Mouse (Mus musculus) urinary bladder, postnatal 14 days (tissue): ENCODE measurements around the gene Coro1b.
A peak's percentile ranks its signal among the peaks of the same experiment; 100 is the strongest.
"Not testable (repeated sequence)": the region's sequence is repeated elsewhere in the genome, so short reads cannot be mapped to it uniquely, and the experiment has no call there.

Experiments
- DNase-seq: peaks from one replicate; pipeline ENCODE4 v3.0.0; 2021; ENCODE audit warnings: low spot score

The Coro1b gene

GRCm38 (mm10) chr19:4120496-4120895 lies 27.9 kb upstream of the Coro1b start:
- no peak for DNase-seq

DNA sequence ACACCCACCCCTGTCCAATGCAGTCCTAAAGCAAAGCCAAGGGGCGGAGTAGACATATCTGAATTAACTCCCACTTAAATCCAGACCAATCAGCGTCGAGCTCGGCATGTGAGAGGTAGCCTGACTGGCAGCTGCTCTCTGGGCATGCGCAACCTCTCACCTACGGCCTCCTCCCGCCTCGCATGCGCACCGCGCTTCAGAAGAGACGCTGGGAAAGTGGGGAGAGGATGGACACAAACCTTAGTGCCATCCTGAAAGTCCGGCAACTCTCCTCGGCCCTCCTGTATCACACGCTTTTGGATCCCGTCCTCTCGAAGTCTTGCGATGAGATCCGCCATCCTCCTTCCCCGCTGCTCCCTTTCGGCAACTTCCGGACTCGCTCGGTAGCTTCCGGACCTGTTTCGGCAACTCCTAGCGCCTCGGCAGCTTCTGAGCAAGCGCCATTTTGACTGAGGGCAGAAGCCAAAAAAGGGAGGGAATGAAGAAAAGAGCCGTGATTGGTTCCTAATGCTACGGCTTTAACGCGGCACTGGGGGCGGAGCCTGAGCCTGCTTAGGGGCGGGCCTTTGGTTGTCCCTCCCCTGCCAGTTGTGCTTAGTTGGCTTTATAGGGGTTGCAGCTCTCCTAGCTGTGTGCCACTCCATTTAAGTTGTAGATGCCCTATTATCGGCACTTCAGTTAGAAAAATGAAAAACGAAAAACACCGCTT lies 27.2 kb upstream of the Coro1b start:
- peak; percentile 99 for DNase-seq

- not testable (repeated sequence) for DNase-seq
Observed at GRCm38 (mm10) chr19:4121896-4122295, 26.5 kb upstream of the Coro1b start.

GRCm38 (mm10) chr19:4122411-4123370 lies 25.7 kb upstream of the Coro1b start:
- DNase-seq, result no peak

DNA sequence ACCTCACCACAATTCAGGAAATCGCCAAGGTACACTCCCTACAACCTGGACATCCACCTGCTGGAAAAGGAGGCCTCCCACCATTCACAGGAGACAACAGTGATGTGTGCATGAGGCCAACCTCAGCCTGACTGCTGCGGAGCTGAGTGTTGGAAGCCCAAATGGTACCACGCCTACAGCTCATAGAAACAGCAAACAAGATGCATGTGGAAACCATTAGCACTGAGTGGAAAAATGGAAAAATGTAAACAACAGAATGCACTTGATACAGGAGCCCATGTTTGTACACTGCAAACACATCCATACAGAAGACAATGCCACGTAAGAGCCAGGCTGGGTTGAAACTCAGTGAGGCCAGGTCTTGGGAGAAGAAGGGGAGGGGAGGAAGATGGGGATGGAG lies 24.0 kb upstream of the Coro1b start:
- no peak for DNase-seq

GRCm38 (mm10) chr19:4125268-4125667 lies 23.2 kb upstream of the Coro1b start:
- DNase-seq, result not testable (repeated sequence)

DNA sequence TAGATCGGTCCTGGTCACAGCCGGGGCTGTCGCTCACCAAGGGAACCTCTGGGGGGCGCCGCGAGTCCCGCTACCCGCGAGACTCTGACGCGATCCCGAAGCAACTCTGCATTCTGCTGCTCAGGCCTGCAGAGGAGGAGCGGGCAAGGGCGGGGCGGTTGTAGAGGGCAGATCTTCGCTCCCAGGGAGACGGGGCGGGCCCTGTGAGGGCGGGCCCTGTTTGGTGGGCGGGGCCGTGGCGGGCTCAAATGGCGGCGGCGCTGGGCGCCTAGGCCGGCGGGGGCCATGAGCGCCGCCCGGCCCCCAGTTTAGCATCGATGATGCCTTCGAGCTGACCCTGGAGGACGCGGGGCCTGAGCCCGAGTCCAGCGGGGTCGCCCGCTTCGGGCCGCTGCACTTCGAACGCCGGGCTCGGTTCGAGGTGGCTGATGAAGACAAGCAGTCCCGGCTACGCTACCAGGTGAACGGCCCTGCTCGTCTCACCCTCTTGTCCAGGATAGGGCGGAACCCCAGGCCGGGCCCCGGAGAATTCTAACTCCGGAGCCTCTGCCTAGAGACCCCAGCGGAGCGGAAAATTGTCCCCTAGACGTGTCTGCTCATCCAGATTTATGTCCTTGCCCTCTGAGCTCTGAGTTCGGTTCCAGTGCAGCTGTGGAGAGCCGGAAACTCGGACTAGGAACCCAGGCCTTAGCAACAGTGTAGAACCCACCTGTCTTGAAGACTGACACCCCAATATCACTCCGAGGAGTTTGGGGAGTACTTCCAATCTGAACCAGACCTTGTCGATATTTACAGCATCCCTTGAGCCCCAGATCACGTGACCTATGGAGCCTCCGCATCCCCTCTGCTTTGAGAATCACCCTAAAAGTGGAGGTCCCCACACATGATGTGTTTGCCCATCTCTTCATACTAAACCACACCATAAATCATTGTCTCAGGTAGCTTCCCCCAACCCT lies 22.4 kb upstream of the Coro1b start, which contains the start of gene Aip:
Aip (minus strand) TSS at position 118 of the 956 bp plus-strand sequence.
- DNase-seq, result peak; percentile 99

GRCm38 (mm10) chr19:4126759-4127495 lies 21.5 kb upstream of the Coro1b start:
- DNase-seq, result peak; percentile 81

DNA sequence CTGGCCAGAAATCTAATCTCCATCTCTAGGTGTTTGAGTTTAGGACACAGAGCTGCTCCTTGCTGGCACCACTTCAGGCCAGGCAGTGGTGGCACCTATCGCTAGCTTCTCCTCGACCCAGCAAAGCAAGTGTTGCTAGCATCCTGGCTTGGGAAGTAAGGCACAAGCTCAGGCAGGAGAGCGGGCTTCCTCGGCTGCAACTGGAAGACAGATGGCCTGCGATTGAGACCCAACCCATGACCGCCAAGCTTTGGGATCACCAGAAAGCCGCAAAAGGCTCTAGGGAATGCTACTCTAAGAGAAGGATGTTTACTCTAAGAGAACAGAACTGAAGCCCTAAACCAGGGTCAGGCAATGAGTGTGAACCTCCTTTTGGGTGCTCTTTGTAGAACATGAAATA lies 19.0 kb upstream of the Coro1b start:
- no peak for DNase-seq

- DNase-seq, result no peak
Observed at GRCm38 (mm10) chr19:4130106-4130505, 18.3 kb upstream of the Coro1b start.

DNA sequence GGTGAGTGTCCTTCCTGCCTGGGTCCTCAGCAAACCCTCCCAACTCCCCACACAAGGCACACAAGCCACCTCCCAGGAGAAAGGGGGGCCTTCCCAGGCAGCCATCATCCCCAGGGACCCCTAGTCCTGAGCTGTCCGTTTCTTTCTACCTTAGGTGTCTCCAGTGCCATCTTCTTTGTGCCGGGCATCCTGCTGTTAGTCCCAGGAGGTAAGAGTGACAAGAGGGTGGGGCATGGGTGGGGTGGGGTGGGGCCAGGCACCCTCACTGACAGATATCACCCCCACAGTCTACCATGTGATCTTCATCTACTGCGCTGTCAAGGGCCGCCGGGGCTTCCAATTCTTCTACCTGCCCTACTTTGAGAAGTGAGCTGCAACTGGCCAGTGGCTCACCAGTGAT lies 17.3 kb upstream of the Coro1b start:
- DNase-seq, result no peak

- DNase-seq, result no peak
Observed at GRCm38 (mm10) chr19:4131768-4132167, 16.7 kb upstream of the Coro1b start.

DNA sequence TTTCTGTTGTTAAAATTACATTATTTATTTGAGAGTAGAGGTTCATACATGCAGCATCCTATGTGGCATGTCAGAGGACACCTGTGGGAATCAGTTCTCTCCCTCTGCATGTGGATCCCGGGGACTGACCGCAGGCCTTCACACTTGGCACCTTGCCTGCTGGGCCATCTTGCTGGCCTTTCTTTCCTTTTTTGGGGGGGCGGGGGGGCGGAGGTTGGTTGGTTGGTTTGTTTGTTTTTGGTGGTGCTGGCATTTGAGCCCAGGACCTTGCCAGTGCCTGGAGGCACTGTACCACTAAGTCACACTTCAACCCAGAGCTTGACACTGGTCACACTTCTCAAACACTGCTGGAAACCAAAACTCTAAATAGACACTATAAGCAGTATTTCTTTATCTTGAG lies 14.1 kb upstream of the Coro1b start:
- DNase-seq, result no peak

GRCm38 (mm10) chr19:4135229-4135962 lies 13.0 kb upstream of the Coro1b start:
- DNase-seq, result not testable (repeated sequence)

GRCm38 (mm10) chr19:4135963-4136345 lies 12.5 kb upstream of the Coro1b start:
- not testable (repeated sequence) for DNase-seq

DNA sequence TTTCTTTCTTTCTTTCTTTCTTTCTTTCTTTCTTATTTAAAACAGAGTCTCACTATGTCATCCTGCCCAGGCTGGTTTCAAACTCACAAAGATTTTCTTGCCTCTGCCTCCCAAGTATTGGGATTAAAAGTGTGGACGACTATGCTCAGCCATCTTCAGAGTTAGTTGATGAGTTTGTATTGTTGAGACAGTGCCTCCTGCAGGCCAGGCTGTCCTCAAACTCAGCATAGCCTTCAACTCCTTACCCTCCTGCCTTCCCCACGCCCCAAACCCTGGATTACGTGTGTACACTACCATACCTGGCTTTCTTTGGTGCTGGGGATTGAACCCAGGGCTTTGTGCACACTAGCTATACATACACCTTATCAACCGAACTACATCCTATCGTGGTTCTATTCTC lies 12.0 kb upstream of the Coro1b start:
- DNase-seq, result no peak

- no peak for DNase-seq
Observed at GRCm38 (mm10) chr19:4137913-4138312, 10.5 kb upstream of the Coro1b start.

GRCm38 (mm10) chr19:4139446-4139845 lies 9.0 kb upstream of the Coro1b start, which contains the start of gene Gpr152:
TSS of gene Gpr152 (plus strand) at chr19:4139787.
- DNase-seq, result no peak

DNA sequence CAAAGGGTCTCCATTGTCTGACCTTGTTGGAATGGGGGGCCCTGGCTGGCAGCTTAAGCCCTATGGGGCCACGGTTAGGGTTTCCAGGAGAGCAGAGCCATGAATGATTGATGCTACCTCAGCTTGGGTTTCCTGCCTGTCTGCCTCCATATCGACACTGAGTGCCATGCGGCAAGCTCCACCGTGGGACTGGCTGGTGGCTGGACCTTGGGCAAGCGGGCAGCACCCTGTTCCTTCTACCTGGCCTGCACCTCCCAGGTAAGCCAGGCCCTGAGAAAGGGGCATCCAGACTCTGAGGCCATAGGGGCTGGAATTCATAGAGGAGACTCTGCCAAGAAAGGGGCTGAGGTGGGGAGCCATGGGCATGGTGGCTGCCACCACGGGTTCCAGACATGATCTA lies 8.3 kb upstream of the Coro1b start:
- no peak for DNase-seq

DNA sequence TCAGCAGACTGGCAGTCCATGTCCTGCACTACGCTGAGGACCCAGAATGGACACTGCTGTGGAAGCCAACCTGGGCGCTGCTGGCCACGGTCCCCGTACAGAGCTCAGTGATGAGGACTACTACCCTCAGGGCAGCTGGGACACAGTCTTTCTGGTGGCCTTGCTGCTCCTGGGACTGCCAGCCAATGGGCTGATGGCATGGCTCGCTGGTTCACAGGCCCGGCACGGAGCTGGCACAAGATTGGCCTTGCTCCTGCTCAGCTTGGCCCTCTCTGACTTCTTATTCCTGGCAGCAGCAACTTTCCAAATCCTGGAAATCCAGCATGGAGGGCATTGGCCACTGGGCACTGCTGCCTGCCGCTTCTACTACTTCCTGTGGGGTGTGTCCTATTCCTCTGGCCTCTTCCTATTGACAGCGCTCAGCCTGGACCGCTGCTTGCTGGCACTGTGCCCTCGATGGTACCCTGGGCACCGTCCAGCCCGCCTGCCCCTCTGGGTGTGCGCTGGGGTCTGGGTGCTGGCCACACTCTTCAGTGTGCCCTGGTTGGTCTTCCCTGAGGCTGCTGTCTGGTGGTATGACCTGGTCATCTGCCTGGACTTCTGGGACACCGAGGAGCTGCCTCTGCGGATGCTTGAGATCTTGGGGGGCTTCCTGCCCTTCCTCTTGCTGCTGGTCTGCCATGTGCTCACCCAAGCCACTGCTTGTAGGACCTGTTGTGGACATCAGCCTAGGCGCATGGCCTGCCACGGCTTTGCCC lies 5.8 kb upstream of the Coro1b start:
- no peak for DNase-seq
